Mouse (Mus musculus): ENCODE measurements around the gene Tmem30c. TPM values are rescaled to one million over a fixed set of nuclear protein-coding genes. Genes with fewer than 3 reads are reported as not detected.
"Not testable (repeated sequence)": the region's sequence is repeated elsewhere in the genome, so short reads cannot be mapped to it uniquely, and the experiment has no call there.

The Tmem30c gene
- total RNA-seq, 1 experiment from 2014 or later: not detected

DNA sequence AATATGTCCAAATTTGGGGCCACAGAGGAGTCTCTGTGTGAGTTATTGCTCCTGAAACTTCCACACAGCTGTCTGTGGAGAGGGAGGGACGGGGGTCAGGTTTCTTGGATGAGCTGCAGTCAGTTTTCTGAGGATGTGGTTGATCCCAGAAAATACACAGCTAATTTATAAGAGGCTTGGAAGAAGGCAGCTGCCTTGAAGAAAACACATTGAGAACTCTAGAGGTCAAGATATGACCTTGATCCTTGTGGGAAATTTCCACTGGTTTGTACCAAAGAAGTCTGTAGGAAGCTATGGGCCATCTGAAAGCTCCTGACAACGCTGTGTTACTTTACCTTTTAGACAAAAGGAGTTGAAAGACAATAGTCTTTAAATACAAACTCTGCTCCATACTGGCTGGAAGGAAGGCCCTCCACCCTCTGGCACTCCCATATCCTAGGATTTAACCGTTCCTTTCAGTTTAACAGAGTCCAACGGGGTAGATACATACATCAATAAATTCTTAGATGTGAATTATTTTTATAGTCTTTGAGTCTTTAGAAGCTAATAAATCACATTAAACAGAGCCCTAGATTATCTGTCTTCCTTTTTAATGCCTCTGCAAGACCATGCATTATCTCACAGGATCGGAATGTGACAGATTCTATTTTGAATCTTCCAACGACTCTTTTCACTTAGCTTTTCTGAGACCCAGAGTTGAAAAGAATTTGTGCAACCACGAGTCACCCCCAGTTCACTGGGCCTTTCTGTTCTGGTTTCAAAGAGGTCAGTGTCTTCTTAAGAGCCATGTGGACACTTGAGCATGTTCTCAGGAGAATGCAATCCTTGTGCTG is 40.9 kb downstream of the Tmem30c start:
- ATAC-seq (replicated peaks in 1 of 2; ENCODE audit: insufficient read depth in 1 of 2, low FRiP score in 2 of 2, low TSS enrichment in 1 of 2, low read depth in 1 of 2, poor library complexity in 2 of 2, severe bottlenecking in 2 of 2): no peak

DNA sequence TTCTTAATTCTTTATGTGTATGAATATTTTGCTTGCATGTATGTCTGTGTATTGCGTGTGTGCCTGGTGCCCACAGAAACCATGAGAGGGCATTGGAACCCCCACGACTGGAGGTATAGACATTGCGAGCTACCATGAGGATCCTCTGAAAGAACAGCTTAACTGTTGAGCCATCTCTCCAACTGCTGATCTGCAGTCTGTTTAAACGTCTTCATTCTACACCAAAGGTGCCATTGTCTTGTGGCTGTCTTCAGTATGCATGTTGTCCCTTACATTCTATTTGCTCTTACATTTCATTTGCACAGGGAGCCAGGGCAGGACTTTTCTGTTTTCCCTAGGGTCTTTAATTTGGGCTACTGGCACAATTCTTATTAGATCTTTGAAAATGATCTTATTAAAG is 41.7 kb downstream of the Tmem30c start:
- ATAC-seq (replicated peaks in 1 of 2; ENCODE audit: insufficient read depth in 1 of 2, low FRiP score in 2 of 2, low TSS enrichment in 1 of 2, low read depth in 1 of 2, poor library complexity in 2 of 2, severe bottlenecking in 2 of 2): no peak

DNA sequence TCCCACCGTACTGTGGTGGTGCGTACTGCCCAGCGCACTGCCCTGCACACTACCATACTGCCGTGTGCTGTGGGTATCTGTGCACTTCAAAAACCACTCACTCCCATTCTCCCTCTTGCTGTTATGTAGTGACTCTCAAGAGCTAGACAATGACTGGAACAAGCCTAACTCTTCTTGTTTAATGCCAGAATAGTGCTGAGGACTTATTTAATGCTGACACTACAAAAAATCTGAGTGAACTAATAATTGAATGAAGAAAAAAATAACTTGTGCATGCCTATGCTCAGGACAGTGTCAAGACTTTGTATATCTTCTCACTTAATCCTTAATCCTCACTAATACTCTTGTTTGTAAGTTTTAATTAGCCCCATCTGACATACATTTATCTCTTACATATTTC is 45.2 kb downstream of the Tmem30c start:
- no peak for ATAC-seq (replicated peaks in 1 of 2; ENCODE audit: insufficient read depth in 1 of 2, low FRiP score in 2 of 2, low TSS enrichment in 1 of 2, low read depth in 1 of 2, poor library complexity in 2 of 2, severe bottlenecking in 2 of 2)

DNA sequence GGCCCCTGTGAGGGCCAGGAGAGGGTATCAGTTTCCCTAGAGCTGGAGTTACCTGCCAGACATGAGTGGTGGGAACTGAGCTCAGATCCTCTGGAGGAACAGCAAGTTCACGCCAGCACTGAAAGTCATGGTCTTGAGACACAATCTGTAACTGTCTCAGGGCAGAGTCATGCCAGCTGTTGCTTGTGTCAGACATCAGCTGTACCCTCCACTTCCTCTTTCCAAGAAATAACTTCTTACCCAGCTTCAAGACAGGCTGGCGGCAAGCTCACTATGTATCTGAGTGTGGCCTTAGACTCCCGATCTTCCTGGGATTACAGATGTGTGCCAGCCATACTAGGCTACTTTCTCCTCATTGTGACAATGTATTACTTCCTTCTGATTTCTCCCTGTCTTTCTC is 46.1 kb downstream of the Tmem30c start:
- peak; percentile 87 to 95 for ATAC-seq (replicated peaks in 1 of 2; ENCODE audit: insufficient read depth in 1 of 2, low FRiP score in 2 of 2, low TSS enrichment in 1 of 2, low read depth in 1 of 2, poor library complexity in 2 of 2, severe bottlenecking in 2 of 2)

DNA sequence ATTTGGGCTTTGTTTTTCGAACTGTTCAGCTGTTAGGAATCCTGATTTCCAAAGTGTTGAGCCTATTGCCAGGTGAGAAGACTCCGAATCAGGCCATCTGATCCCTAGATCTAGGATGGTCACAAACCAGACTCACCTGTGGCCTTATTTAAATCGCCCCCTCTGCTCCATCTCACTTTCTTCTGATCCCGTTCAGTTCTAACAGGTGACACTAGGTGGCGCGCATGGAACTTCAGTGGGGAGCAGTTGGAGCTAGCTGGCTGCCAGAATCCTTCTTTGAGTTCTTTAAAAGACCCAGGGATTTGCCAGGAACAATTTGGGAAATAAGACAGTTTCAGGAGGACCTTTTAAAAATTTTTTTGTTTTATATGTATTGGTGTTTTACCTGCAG is 48.8 kb downstream of the Tmem30c start:
- ATAC-seq (replicated peaks in 1 of 2; ENCODE audit: insufficient read depth in 1 of 2, low FRiP score in 2 of 2, low TSS enrichment in 1 of 2, low read depth in 1 of 2, poor library complexity in 2 of 2, severe bottlenecking in 2 of 2): peak; percentile 68 to 69; a peak in 3 of 4 replicates

DNA sequence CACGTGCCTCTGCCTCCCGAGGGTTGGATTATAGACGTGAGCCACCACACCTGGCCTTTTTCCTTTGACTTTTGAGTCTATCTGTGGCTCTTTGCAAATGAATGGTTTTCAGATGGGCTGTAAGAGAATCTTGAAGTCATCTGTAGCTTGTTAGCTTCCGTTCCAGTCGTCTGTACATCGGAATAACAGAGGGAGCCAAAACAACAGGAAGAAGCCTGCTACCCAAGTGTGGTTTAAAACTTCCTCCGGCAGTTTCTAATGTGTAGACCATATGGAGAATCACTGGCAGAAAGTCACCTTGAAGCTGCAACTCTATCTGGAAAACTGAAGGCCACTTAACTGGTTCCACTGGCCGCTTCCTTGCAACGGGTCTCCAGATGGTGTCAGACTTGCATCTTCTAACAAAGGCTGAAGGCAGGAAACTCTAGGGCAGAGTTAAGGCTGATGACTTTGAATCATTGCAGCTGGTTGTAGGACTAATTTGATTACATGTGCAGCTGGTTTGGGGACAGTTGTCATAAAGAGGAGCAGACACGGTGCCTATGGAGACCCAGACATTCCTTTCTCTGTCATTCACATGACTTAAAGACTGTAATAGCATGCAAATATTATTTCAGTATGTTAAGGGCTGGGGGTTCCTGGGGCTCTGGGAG is 49.3 kb downstream of the Tmem30c start:
- ATAC-seq (replicated peaks in 1 of 2; ENCODE audit: insufficient read depth in 1 of 2, low FRiP score in 2 of 2, low TSS enrichment in 1 of 2, low read depth in 1 of 2, poor library complexity in 2 of 2, severe bottlenecking in 2 of 2): peak; percentile 46 to 63; a peak in 3 of 4 replicates

DNA sequence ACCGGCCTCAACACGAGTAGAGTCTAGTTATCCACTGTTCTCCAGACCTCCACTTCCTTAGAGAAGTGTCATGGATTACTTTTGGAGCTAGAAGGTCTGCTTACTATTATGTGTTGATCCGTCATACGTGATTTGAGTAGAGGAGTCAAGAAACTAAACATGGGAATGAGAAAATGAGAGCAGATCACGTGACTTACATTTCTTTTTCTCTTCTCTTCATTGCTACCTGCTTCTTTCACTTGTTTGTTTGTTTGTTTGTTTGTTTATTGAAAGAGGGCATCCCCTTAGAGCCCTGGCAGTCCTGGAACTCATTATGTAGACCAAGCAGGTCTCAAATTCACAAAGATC is 49.8 kb downstream of the Tmem30c start:
- ATAC-seq (replicated peaks in 1 of 2; ENCODE audit: insufficient read depth in 1 of 2, low FRiP score in 2 of 2, low TSS enrichment in 1 of 2, low read depth in 1 of 2, poor library complexity in 2 of 2, severe bottlenecking in 2 of 2): no peak

DNA sequence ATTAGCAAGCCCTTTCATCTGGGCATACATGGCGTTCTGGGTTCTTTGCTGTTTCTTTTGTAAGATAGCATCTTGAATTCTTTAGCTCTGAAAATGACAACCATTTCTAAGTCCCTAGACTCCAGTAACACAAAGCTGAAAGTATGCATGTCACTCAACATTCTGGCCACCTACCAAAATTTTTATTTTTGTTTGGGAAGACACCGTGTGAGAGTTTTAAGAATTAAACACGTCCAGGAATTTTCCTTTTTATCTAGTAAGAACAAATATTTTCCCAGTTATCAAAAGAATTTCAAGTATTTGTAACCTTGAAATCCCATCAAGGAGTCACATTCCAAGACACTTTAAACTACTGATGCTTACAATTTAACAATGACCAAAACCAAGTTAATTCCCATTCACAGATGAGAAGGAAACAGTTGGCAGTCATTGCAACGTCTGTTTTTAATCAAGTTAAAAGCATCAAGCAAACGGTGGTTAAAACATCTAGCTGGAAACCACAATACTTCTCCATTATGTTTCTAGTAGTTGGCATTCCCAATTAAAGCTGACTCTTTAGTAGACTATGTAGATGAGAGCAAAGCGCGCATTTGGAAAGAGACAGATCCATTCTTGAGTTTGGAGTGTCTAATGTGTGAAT is 56.7 kb downstream of the Tmem30c start:
- ATAC-seq (replicated peaks in 1 of 2; ENCODE audit: insufficient read depth in 1 of 2, low FRiP score in 2 of 2, low TSS enrichment in 1 of 2, low read depth in 1 of 2, poor library complexity in 2 of 2, severe bottlenecking in 2 of 2): no peak

DNA sequence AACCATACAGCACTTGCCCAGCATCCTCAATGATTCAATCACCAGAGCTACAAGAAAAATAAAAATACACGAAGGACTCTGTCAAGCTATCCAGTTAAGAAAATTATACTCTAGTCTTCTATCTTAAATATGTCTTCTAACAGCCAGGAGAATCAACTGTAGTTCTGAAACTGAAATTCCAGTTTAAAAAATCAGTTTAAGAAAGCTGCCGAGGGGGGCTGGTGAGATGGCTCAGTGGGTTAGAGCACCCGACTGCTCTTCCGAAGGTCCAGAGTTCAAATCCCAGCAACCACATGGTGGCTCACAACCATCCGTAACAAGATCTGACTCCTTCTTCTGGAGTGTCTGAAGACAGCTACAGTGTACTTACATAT is 60.7 kb downstream of the Tmem30c start:
- ATAC-seq (replicated peaks in 1 of 2; ENCODE audit: insufficient read depth in 1 of 2, low FRiP score in 2 of 2, low TSS enrichment in 1 of 2, low read depth in 1 of 2, poor library complexity in 2 of 2, severe bottlenecking in 2 of 2): not testable (repeated sequence)

DNA sequence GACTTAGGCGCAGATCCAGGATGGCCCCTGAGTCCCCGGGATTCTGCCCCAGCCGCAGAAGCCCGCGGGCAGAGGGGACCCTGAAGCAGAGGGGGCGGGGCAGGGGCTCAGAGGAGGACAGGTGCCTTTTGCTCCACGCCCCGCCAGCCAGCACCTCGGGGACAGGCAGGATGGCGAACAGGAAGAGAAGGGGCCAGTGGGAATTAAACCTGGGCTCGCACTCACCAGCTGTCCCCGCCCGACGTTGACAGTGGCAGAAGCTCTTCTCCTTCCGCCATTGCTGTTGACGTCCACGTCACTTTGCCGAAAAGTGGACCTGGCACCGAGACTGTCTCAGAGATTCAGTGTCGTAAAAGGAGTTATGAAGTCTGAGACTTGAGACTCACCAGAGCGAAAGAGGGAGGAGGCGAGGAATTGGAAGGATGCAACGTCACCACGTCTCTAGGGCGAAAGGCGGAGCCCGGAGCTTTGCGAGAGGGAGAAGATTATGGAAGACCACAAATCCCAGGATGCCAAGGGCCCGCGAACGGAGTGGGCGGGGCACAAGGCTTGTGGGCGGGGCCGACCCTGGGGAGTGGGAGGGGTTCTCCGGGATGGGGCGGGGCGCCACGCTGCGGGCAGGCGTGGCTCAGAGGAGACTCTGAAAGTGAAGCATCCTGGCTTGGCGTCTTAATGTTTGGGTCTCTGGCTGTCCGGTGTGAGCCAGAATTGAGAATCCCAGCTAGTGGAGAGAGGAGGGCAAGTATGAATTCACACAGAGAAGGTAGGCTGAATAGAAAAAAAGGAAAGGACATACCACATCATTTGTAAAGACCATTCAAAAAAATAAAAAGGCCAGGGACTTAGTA is 61.4 kb downstream of the Tmem30c start, which contains the start of gene Tbc1d23:
Tbc1d23 (minus strand) TSS at position 416 of the 848 bp plus-strand sequence.
- peak; percentile 98 for ATAC-seq (replicated peaks in 1 of 2; ENCODE audit: insufficient read depth in 1 of 2, low FRiP score in 2 of 2, low TSS enrichment in 1 of 2, low read depth in 1 of 2, poor library complexity in 2 of 2, severe bottlenecking in 2 of 2)

DNA sequence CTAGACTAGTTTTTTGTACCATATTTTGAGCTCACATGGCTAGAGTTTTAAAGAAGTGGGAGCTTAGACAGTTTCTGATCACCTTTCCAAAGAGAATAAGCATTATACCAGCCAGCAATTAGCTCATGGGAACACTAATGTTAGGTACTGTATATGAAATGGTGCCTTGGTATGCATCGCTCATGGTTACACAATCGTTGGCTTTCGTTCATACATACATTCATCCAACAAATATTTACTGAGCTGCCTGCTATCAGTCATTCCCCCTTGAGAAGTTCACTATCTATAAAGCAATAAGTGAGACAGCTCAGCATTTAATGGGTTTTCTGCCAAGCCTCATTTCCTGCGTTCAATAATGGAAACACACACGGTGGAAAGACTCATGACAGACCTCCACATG is 66.2 kb downstream of the Tmem30c start:
- ATAC-seq (replicated peaks in 1 of 2; ENCODE audit: insufficient read depth in 1 of 2, low FRiP score in 2 of 2, low TSS enrichment in 1 of 2, low read depth in 1 of 2, poor library complexity in 2 of 2, severe bottlenecking in 2 of 2): no peak

DNA sequence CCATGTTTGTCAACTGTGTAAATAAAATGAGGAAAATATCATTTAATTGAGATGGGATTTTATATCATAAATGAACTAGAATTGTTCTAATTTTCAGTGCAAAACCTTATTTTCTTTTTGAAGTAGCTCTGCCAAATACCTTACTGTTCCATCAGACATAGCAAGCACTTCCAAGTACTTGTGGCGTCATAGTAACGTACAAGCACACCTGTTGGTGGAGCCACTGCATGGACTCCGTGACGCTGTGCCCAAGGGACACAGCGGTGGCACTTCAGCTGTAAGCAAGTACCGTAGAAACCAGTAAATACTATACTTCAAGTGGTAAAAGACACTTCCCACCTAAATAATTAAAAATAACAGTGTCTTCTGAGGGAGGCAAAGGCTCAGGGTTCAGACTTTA is 72.3 kb downstream of the Tmem30c start:
- ATAC-seq (replicated peaks in 1 of 2; ENCODE audit: insufficient read depth in 1 of 2, low FRiP score in 2 of 2, low TSS enrichment in 1 of 2, low read depth in 1 of 2, poor library complexity in 2 of 2, severe bottlenecking in 2 of 2): no peak

Other genes with a start within 250 kb of the Tmem30c start
- gene Tmem45a2, start 221.5 kb downstream of the Tmem30c start, total RNA-seq (2017): 0.30 and 0.88 TPM in 2 replicates
- gene Tomm70a, start 171.2 kb downstream of the Tmem30c start, total RNA-seq (2017): 63.8 and 67.7 TPM in 2 replicates
- 31.5 and 38.8 TPM in 2 replicates for gene Nit2, start 125.5 kb downstream of the Tmem30c start, total RNA-seq (2017)
- gene Tbc1d23, start 61.4 kb downstream of the Tmem30c start, total RNA-seq (2017): 47.8 and 74.7 TPM in 2 replicates
- 3.3 and 6.0 TPM in 2 replicates for gene Filip1l, start 60.2 kb upstream of the Tmem30c start, total RNA-seq (2017)